Mouse (Mus musculus) T-cell, adult 66 days (primary cell): ENCODE data around the gene Olfr1061. TPM values are rescaled to one million over a fixed set of nuclear protein-coding genes. Genes with fewer than 3 reads are reported as not detected.

Source experiments
- total RNA-seq, 2 experiments: library from RNA; stranded (reverse); gene quantifications; 3 replicates in 1 of 2; 4 replicates in 1 of 2; pipeline ENCODE4 v1.2.4; 2023

Olfr1061 gene
- not detected for total RNA-seq

GRCm38 (mm10) chr2:86413950-86414349 lies at the start of gene Olfr1061:
Gene Olfr1061 (minus strand): TSS chr2:86414050.

GRCm38 (mm10) chr2:86456169-86456568 lies 42.3 kb upstream of the Olfr1061 start, which contains the start of gene Olfr1066:
Gene Olfr1066 (minus strand): TSS chr2:86456269.

GRCm38 (mm10) chr2:86450491-86450890 lies 36.6 kb upstream of the Olfr1061 start, which contains the start of gene Olfr1065:
Gene Olfr1065 (minus strand): TSS chr2:86450591.

GRCm38 (mm10) chr2:86426649-86427048 lies 12.8 kb upstream of the Olfr1061 start, which contains the start of gene Olfr1062:
Gene Olfr1062 (minus strand): TSS chr2:86426749.

GRCm38 (mm10) chr2:86388461-86388860 lies 25.4 kb downstream of the Olfr1061 start, which contains the start of gene Olfr1058:
Gene Olfr1058 (minus strand): TSS chr2:86388561.

GRCm38 (mm10) chr2:86378293-86378692 lies 35.6 kb downstream of the Olfr1061 start, which contains the start of gene Olfr1057:
Gene Olfr1057 (minus strand): TSS chr2:86378393.

Other genes starting within 250 kb of the Olfr1061 start
- gene Olfr1043, start 246.5 kb downstream of the Olfr1061 start, total RNA-seq, result not detected
- not detected for gene Olfr1044, start 236.2 kb downstream of the Olfr1061 start, total RNA-seq
- gene Olfr52, start 228.4 kb downstream of the Olfr1061 start, total RNA-seq, result not detected
- not detected for gene Olfr1045, start 211.0 kb downstream of the Olfr1061 start, total RNA-seq
- not detected for gene Olfr1046, start 194.7 kb downstream of the Olfr1061 start, total RNA-seq
- gene Olfr1047, start 182.6 kb downstream of the Olfr1061 start, total RNA-seq, result not detected
- not detected for gene Olfr1048, start 173.8 kb downstream of the Olfr1061 start, total RNA-seq
- not detected for gene Olfr1049, start 155.7 kb downstream of the Olfr1061 start, total RNA-seq
- gene Olfr1051, start 135.0 kb downstream of the Olfr1061 start, total RNA-seq, result not detected
- gene Olfr1052, start 121.6 kb downstream of the Olfr1061 start, total RNA-seq, result not detected
- gene Olfr1053, start 98.8 kb downstream of the Olfr1061 start, total RNA-seq, result not detected
- gene Olfr1054, start 78.6 kb downstream of the Olfr1061 start, total RNA-seq, result not detected
- gene Olfr1055, start 63.8 kb downstream of the Olfr1061 start, total RNA-seq, result not detected
- not detected for gene Olfr1056, start 51.6 kb downstream of the Olfr1061 start, total RNA-seq
- not detected for gene Olfr1057, start 35.7 kb downstream of the Olfr1061 start, total RNA-seq
- not detected for gene Olfr1058, start 25.5 kb downstream of the Olfr1061 start, total RNA-seq
- not detected for gene Olfr1062, start 12.7 kb upstream of the Olfr1061 start, total RNA-seq
- gene Olfr1065, start 36.5 kb upstream of the Olfr1061 start, total RNA-seq, result not detected
- gene Olfr1066, start 42.2 kb upstream of the Olfr1061 start, total RNA-seq, result not detected
- not detected for gene Olfr228, start 73.3 kb upstream of the Olfr1061 start, total RNA-seq
- gene Olfr1076, start 94.4 kb upstream of the Olfr1061 start, total RNA-seq, result not detected
- gene Olfr1079, start 128.4 kb upstream of the Olfr1061 start, total RNA-seq, result not detected
- gene Olfr1080, start 144.2 kb upstream of the Olfr1061 start, total RNA-seq, result not detected
- not detected for gene Olfr1082, start 184.9 kb upstream of the Olfr1061 start, total RNA-seq
- gene Olfr1084, start 225.7 kb upstream of the Olfr1061 start, total RNA-seq, result not detected
- not detected for gene Olfr1085, start 248.0 kb upstream of the Olfr1061 start, total RNA-seq